Mouse (Mus musculus): Measurements from ENCODE around the gene Elp6.

Elp6 gene

GRCm38 (mm10) chr9:110366746-110367145, 61.8 kb downstream of the Elp6 start:
- DNase-seq: no peak

- DNase-seq: no peak
Observed at GRCm38 (mm10) chr9:110369860-110370259, 64.9 kb downstream of the Elp6 start.
